16 mouse cellular contexts compared by ENCODE assay signal in genomic region chr13:99605866-99606605, GRCm38 (mm10).
"Had no signal": no experiment of that assay in that cellular context is flagged by ENCODE, and none has a peak within 500 bp of the region (broad histone marks: within the 10 kb centered on the region; RNA-seq: fewer than 3 reads in every experiment).

No protein-coding gene starts in this region.

- DNase-seq: midbrain, embryonic 14.5 days; retina, postnatal 1 day; right cerebral cortex, adult 18-20 months; right cerebral cortex, postnatal 25 days; right cerebral cortex, postnatal 4 days; spleen, adult 18-20 months; thymus, adult 18-20 months; thymus, postnatal 14 days; thymus, postnatal 36 days had no signal

- H3K9ac ChIP-seq: lung, embryonic 14.5 days; midbrain, embryonic 12.5 days; neural tube, embryonic 13.5 days; neural tube, embryonic 15.5 days had no signal

- H3K27me3 ChIP-seq: neural tube, embryonic 13.5 days; neural tube, embryonic 15.5 days had no signal

- H3K4me3 ChIP-seq: midbrain, embryonic 10.5 days; midbrain, embryonic 12.5 days; myocyte; neural tube, embryonic 13.5 days; neural tube, embryonic 15.5 days had no signal

- H3K4me2 ChIP-seq: lung, embryonic 14.5 days; midbrain, embryonic 12.5 days; neural tube, embryonic 13.5 days; neural tube, embryonic 15.5 days had no signal

- ATAC-seq: midbrain, embryonic 16.5 days had no signal

- H3K36me3 ChIP-seq: midbrain, embryonic 10.5 days; midbrain, embryonic 12.5 days; neural tube, embryonic 13.5 days; neural tube, embryonic 15.5 days had no signal

- H3K9me3 ChIP-seq: neural tube, embryonic 15.5 days had no signal

- H3K27ac ChIP-seq: midbrain, embryonic 10.5 days; midbrain, embryonic 12.5 days; neural tube, embryonic 13.5 days; neural tube, embryonic 15.5 days had no signal
